Mouse (Mus musculus): ENCODE data around the gene Nrxn3.

The Nrxn3 gene

GRCm38 (mm10) chr12:88816865-88817264, 94.2 kb downstream of the Nrxn3 start:
- no peak for DNase-seq (ENCODE audit: low spot score)

DNA sequence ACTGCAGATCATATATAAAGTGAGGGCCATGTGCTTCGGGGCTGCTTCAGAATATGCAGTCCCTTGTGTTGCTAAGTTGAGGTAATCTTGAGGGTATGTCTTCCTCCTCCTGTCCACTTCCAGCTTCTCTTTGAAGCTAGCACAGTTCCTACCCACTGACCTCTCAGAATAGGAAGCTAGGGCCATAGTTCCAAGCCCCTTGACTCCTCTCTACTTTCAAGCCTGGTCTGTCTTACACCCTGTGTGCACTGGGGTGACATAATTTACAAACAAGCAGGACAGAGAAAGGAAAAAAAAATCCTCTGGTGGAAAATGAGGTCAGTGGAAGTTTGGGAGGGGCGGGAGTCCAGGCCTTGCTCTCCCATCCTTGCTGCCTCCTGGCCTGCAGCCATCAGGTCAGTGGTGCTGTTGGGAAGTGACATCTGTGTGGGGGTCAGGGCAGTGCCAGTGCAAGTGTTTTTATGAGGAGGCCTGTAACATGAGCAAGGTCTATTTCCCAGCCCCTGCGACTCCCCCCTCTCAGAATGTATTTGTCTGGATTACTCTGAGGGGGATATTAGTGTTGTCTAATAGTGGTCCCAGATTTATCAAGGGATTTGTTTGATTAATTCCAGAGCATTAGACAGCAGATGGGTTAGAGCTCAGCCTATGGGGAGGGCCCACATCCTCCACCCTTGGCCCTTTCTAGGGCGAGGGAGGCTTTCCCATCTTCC, 96.1 kb downstream of the Nrxn3 start:
- DNase-seq (ENCODE audit: low spot score): no peak

- DNase-seq (ENCODE audit: low spot score): no peak
Observed at GRCm38 (mm10) chr12:88819335-88819709, 96.6 kb downstream of the Nrxn3 start.

GRCm38 (mm10) chr12:88820131-88820530, 97.5 kb downstream of the Nrxn3 start:
- DNase-seq (ENCODE audit: low spot score): no peak

DNA sequence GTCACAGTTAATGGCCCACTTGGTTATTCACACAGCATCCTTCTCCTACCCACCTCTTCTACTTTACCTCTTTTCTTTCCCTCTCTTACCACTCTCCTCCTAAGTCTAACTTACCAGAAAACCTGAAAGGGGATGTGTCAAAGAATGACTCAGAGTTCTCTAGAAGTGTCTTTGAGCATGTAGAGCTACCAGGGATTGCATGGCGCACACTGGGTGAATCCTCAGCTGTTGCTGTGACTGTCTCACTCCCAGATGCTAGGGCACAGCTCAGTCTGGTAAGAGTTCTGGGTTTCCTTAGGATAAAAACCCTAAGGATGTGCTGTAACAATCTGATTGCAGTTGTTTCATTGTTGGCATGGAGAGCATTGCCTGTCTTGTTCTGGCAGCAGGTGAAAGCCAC, 108.2 kb downstream of the Nrxn3 start:
- DNase-seq (ENCODE audit: low spot score): no peak

DNA sequence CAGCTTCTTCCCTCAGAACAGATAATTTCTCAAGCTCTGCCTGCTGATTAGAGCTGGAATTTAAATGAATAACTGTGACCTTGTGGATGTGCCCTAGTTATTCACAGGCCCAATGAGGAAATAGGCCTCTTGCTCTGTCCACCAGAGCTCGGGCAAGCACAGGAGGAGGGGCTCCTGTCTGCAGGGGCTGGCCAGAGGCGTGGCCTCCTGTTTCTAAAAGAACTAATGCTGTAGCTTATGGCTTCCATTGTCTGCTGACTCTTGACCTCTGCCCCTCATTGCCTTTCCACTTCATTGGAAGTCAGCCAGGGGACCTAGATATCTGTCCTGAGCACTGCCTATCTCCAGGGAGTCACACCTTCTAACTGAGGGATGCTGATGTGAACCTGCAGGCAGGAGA, 113.1 kb downstream of the Nrxn3 start:
- DNase-seq (ENCODE audit: low spot score): no peak

DNA sequence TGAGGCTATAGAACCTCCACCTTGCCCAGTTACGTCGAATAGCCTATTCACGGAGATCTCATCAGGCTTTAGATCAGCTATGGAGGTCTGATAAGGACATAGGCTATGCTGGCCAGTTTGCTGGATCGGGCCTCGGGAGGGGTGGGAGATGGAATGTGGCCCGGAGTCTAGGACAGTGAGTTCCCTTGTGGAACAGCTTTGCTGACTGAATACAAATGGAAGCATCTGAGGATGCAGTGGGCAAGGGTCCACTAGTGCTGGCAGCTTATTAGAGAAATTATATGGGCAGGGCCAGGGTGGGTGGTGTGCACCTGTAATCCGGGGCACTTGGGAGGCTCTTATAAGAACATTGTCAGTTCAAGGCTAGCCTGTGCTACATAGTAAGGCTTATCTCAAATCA, 117.0 kb downstream of the Nrxn3 start:
- DNase-seq (ENCODE audit: low spot score): no peak

- no peak for DNase-seq (ENCODE audit: low spot score)
Observed at GRCm38 (mm10) chr12:88841350-88841749, 118.7 kb downstream of the Nrxn3 start.

DNA sequence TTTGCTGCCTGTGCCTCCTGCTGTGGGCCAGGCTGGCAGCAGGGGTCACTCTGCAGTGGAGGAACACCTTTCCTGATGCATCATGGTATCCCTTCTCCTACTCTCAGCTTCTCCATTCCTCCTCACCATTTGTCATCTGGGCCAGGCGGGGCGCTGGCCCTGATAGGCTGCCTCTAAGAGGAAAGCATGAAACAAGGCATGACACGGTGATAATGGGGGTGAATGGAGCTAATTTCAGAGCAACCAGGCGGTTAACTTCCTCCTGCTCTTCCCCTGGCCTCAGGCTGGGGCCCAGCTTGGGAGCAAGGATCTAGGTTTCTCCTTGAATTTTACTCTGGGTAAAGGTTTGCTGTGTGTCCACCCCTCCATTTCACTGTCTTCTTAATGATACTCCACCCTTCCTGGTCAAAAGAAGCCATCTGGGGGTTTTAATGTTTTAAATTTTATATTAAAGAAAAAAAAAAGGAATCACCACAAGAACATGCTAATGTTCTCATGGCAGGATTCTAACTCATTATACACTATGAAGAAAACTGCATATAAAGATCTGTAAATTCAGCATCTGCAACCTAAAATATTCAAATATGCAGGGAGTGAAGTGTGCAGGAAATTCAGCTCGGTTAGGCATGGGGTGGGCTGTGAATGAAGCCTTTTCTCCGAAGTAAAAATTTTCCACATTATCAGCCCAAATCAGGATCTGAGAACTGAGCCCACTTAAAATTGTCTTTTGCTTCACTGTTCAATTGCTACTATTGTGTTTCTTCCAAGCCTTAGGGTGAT, 127.9 kb downstream of the Nrxn3 start:
- DNase-seq (ENCODE audit: low spot score): no peak

- no peak for DNase-seq (ENCODE audit: low spot score)
Observed at GRCm38 (mm10) chr12:88854039-88854438, 131.4 kb downstream of the Nrxn3 start.

GRCm38 (mm10) chr12:88857701-88858100, 135.0 kb downstream of the Nrxn3 start:
- DNase-seq (ENCODE audit: low spot score): no peak

DNA sequence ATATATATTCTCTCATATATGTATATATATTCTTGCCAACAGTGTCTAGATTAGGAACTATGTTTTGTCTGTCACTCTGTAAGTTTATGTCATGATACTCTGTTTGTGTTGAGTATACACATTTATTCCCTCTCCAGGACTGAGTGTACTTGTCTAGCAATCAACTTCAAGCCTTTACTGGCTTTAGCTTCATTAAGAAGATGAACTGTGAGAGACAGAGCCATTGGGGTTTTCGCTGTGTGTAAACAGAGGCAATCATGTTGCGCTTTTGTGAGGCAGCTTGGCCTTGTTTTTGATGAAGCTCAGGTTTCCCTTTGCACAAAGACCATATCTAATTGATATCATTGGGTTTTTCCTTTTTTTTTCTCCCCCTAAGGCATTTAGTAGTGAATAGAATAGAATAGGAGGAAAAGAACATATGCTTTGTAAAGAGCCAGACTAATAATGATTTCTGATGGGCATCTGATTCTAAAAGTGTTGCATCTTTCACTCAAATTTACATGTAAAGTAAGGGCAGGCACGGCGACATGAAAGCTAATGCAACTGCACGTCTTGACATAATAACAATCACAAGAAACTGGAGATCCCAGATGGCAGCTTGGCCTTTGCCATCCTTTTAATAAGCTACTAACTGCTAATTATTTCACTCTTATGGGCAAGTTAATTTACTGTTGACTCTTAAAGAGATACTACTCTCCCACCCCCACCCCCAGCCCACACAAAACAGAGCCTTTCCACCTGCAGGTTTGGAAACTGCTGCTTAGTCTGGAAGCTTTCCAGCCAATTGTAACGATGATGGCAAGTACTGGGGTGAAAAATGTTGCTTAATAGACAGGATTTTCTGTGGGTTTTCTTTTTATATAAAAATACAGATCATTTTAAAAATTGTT, 137.0 kb downstream of the Nrxn3 start:
- no peak for DNase-seq (ENCODE audit: low spot score)

DNA sequence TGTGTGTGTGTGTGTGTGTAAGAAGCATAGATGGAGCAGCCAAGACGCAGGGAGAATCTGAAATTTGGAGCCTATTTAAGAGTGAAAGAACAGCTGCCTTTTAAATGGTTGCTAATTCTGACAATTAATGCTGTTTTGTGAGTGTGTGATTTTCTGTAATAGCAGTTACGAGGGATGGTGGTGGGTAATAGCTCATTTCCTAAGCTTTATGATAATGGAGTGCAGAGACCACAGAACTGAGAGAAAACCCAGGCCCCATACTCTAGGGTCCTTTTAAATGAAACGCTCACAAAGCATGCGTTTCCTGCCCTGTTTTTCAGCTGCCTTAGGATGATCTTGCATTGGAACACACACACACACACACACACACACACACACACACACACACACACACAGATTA, 137.7 kb downstream of the Nrxn3 start:
- DNase-seq (ENCODE audit: low spot score): no peak

DNA sequence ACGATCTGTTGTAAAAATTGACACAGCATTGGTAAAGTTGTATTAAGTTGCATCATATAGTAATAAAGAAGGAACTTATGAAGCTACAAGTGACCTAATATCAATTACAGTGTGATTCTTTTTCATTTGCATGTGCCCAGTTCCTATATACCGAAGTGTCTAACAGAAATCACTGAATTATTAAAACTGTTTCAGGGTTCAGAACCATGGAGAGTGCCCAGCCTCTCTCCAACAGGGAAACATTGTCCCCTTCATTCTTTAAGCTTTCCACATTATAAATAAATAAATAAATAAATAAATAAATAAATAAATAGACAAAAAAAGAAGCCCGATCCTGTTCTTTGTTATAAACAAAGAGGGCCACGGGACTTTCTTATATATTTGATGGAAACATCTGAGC, 140.4 kb downstream of the Nrxn3 start:
- DNase-seq (ENCODE audit: low spot score): no peak

DNA sequence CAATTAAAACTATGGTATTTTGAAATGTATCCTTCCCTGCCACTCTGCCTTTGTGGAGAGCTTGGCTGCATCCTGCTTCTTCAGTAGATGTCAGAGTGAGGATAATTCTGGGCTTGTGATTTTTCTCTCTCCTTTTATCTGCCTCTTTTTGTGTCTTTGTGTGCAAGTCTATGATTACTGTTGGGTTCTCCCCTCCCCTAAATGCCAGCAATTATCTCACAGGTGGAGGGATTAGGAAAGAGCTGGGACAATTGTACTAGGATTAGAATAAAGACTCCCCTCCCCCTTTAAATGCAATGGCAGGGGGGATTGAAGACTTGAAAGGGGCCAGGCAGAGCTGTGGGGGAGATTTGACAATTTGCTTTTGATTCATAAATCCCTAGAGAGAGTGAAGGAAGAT, 145.6 kb downstream of the Nrxn3 start:
- DNase-seq (ENCODE audit: low spot score): no peak

DNA sequence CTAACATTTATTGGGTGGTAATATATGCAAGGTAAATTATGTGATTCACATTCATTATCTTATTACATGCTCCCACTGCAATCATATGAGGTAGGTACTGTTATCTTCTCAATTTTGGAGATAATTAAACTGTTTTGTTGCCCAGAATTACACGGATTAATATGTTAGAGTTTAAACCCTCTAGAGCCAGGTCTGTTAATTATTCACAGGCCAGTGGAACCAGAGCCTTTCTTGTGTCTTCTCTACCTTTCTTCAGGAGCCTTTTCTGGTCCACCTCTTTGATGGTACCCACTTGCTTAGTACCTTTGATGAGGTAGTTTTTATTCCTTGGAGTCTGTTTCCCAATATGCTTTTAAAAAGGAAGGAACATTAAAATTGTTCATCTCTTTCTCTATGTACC, 174.7 kb downstream of the Nrxn3 start:
- DNase-seq (ENCODE audit: low spot score): no peak

- no peak for DNase-seq (ENCODE audit: low spot score)
Observed at GRCm38 (mm10) chr12:88900014-88900727, 177.5 kb downstream of the Nrxn3 start.

DNA sequence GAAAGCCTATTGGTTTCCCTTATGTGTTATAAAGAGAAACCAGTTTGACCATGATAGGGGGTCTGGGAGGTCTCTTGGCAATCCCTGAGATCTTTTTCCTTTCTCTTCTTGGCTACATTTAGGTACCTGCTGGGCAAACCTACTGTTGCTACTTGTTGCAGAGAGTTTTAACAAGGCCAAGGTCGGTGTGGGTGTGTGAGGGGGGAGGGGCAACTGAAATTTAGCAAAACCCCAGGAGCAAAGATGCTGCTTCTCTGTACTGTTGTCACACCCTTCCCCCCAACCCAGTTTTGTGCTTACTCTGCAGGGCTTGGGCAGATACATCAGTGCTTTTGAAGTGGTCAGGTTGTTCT, 178.0 kb downstream of the Nrxn3 start:
- no peak for DNase-seq (ENCODE audit: low spot score)

DNA sequence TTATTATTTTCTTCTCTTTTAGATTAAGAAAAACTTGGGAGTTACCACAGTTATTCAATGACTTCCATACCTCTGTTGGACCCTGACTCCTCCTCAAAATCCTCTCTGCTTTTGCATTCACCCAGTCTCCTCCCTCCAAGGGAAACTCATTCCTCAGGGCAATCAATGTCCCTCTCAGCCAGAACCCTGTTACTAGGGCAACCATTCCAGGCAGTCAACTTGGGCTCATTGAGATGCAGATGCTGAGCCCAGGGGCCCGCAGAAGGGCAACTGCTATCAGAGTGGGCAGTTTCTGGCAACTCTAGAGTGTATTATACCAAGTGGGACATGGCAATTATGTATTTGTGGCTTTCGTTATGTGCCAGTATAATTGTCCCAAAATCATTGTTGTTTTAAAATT, 188.1 kb downstream of the Nrxn3 start:
- DNase-seq (ENCODE audit: low spot score): no peak

GRCm38 (mm10) chr12:88916752-88917151, 194.1 kb downstream of the Nrxn3 start:
- DNase-seq (ENCODE audit: low spot score): no peak

DNA sequence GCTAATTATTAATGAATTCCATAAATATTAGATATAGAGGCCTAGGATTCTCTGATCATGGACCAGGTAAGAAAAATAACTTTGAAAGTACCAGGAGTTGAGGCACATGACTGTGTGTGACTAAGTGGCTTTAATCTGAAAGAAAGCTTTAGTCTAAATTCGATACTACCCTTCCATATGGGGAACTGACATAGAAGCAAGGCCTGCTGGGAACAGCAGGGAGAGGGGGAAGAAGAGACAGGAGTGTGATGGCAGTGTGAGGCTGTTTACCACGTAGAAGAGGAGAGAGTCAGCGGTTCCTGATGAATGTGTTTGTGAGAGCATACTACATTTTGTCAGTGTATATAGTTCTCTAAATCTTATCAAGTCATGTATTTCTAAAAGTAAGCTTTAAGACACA, 202.2 kb downstream of the Nrxn3 start:
- DNase-seq (ENCODE audit: low spot score): no peak

DNA sequence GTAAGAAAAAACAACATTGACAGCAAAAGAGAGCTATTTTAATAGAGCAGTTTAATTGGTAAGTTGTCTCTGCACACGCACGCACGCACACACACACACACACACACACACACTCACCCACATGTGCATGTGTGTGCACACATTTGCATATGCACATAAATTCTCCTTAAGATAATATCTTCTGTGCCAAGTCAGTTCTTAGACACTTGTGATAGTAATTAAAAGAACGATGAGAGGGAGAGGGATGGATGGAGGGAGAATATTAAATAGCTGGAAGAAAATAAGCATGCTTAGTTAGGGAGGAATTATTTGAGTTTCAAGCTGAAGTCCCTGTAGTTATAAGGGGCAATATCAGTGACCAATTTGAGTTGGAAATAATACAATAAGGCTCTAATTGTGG, 203.6 kb downstream of the Nrxn3 start:
- DNase-seq (ENCODE audit: low spot score): no peak

Measured in MN1 (cell line).